Mouse (Mus musculus): ENCODE measurements around the gene Myadml2. TPM values are rescaled to one million over a fixed set of nuclear protein-coding genes. Genes with fewer than 3 reads are reported as not detected.

Myadml2 gene
- polyA plus RNA-seq, 1 experiment from 2014 or later = 0.61 TPM

- H3K4me1 ChIP-seq = peaks cover 33% of the 10 kb centered on the region
- H3K9ac ChIP-seq = no peak overlapping the region
- H3K9me3 ChIP-seq = no peaks in the 10 kb centered on the region
- H3K27ac ChIP-seq = no peak overlapping the region
- ATAC-seq (ENCODE audit: insufficient number of reproducible peaks, low FRiP score, low TSS enrichment, low read depth) = no peak
- H3K4me2 ChIP-seq = no peak overlapping the region
- no peaks in the 10 kb centered on the region for H3K27me3 ChIP-seq
- no peaks in the 10 kb centered on the region for H3K36me3 ChIP-seq
- 85% methylated on average over 5 of the region's 5 CpGs for WGBS
- H3K4me3 ChIP-seq = no peak overlapping the region
Measured at GRCm38 (mm10) chr11:120634810-120635209, 13.1 kb downstream of the Myadml2 start.

GRCm38 (mm10) chr11:120633520-120634343, 14.2 kb downstream of the Myadml2 start, which contains the start of gene Mafg:
TSS of gene Mafg (minus strand) at chr11:120633600.
- ATAC-seq (ENCODE audit: insufficient number of reproducible peaks, low FRiP score, low TSS enrichment, low read depth) = peak; percentile 82
- no peaks in the 10 kb centered on the region for H3K27me3 ChIP-seq
- H3K9me3 ChIP-seq = no peaks in the 10 kb centered on the region
- H3K4me1 ChIP-seq = peaks cover 38% of the 10 kb centered on the region
- H3K36me3 ChIP-seq = peaks cover 9% of the 10 kb centered on the region
- WGBS = 11% methylated on average over 58 of the region's 58 CpGs
- H3K4me3 ChIP-seq = peak within 1 kb of the TSS; percentile 99
- peak within 1 kb of the TSS; percentile 91 for H3K27ac ChIP-seq
- H3K9ac ChIP-seq = peak within 1 kb of the TSS; percentile 93
- peak within 1 kb of the TSS; percentile 80 for H3K4me2 ChIP-seq

GRCm38 (mm10) chr11:120632559-120633519, 15.1 kb downstream of the Myadml2 start:
- peaks cover 12% of the 10 kb centered on the region for H3K36me3 ChIP-seq
- peak overlapping the region; percentile 93 for H3K9ac ChIP-seq
- no peaks in the 10 kb centered on the region for H3K27me3 ChIP-seq
- peaks cover 38% of the 10 kb centered on the region for H3K4me1 ChIP-seq
- peak overlapping the region; percentile 99 for H3K4me3 ChIP-seq
- H3K4me2 ChIP-seq = peak overlapping the region; percentile 80
- under 1% methylated on average over 100 of the region's 116 CpGs for WGBS
- no peaks in the 10 kb centered on the region for H3K9me3 ChIP-seq
- ATAC-seq (ENCODE audit: insufficient number of reproducible peaks, low FRiP score, low TSS enrichment, low read depth) = peak; percentile 80
- H3K27ac ChIP-seq = peak overlapping the region; percentile 91

- Histone ChIP-seq H3K4me1 (peaks cover 38% of the 10 kb centered on the region), H3K27ac (peak overlapping the region; percentile 91; the same call in 1 of the 2 replicates)
- ATAC-seq (ENCODE audit: insufficient number of reproducible peaks, low FRiP score, low TSS enrichment, low read depth) = no peak
Measured at GRCm38 (mm10) chr11:120631726-120632448, 16.1 kb downstream of the Myadml2 start.

GRCm38 (mm10) chr11:120630881-120631725, 16.9 kb downstream of the Myadml2 start:
- Histone ChIP-seq H3K4me1 (peaks cover 38% of the 10 kb centered on the region), H3K4me2 (peak overlapping the region; percentile 80), H3K4me3 (0 out of 2 replicates have a peak overlapping the region, but pooled peaks have one; percentile 99), H3K9me3 (no peaks in the 10 kb centered on the region), H3K36me3 (peaks cover 27% of the 10 kb centered on the region), H3K9ac (no peak overlapping the region), H3K27ac (0 out of 2 replicates have a peak overlapping the region, but pooled peaks have one; percentile 64), H3K27me3 (no peaks in the 10 kb centered on the region)
- WGBS = 34% methylated on average over 7 of the region's 7 CpGs
- no peak for ATAC-seq (ENCODE audit: insufficient number of reproducible peaks, low FRiP score, low TSS enrichment, low read depth)

More at GRCm38 (mm10) chr11:120631726-120632448, 16.1 kb downstream of the Myadml2 start:
- WGBS = 62% methylated on average over 4 of the region's 4 CpGs
- Histone ChIP-seq H3K9ac (no peak overlapping the region), H3K36me3 (peaks cover 22% of the 10 kb centered on the region), H3K4me2 (peak overlapping the region; percentile 80), H3K4me3 (peak overlapping the region; percentile 99), H3K27me3 (no peaks in the 10 kb centered on the region), H3K9me3 (no peaks in the 10 kb centered on the region)

- H3K4me2 ChIP-seq = no peak overlapping the region
- H3K9ac ChIP-seq = no peak overlapping the region
- peaks cover 27% of the 10 kb centered on the region for H3K36me3 ChIP-seq
- H3K27me3 ChIP-seq = no peaks in the 10 kb centered on the region
- 63% methylated on average over 5 of the region's 5 CpGs for WGBS
- H3K27ac ChIP-seq = peak overlapping the region; percentile 64
- H3K9me3 ChIP-seq = no peaks in the 10 kb centered on the region
- peak overlapping the region; percentile 8; the same call in 1 of the 2 replicates for H3K4me3 ChIP-seq
- peaks cover 40% of the 10 kb centered on the region for H3K4me1 ChIP-seq
- no peak for ATAC-seq (ENCODE audit: insufficient number of reproducible peaks, low FRiP score, low TSS enrichment, low read depth)
Measured at GRCm38 (mm10) chr11:120630401-120630871, 17.5 kb downstream of the Myadml2 start.

- Histone ChIP-seq H3K36me3 (peaks cover 27% of the 10 kb centered on the region), H3K4me3 (peak overlapping the region; percentile 8; the same call in 1 of the 2 replicates), H3K27ac (peak overlapping the region; percentile 64), H3K4me2 (0 out of 2 replicates have a peak overlapping the region, but pooled peaks have one; percentile 7), H3K9me3 (no peaks in the 10 kb centered on the region), H3K4me1 (peaks cover 44% of the 10 kb centered on the region), H3K9ac (0 out of 2 replicates have a peak overlapping the region, but pooled peaks have one; percentile 14), H3K27me3 (no peaks in the 10 kb centered on the region)
- no peak for ATAC-seq (ENCODE audit: insufficient number of reproducible peaks, low FRiP score, low TSS enrichment, low read depth)
- whole genome bisulfite sequencing = 43% methylated on average over 7 of the region's 7 CpGs
Measured at GRCm38 (mm10) chr11:120629911-120630310, 18.0 kb downstream of the Myadml2 start.

- Histone ChIP-seq H3K4me3 (no peak overlapping the region), H3K27ac (peak overlapping the region; percentile 64), H3K9me3 (no peaks in the 10 kb centered on the region), H3K27me3 (no peaks in the 10 kb centered on the region), H3K4me1 (peaks cover 44% of the 10 kb centered on the region), H3K9ac (no peak overlapping the region), H3K4me2 (no peak overlapping the region), H3K36me3 (peaks cover 27% of the 10 kb centered on the region)
- ATAC-seq (ENCODE audit: insufficient number of reproducible peaks, low FRiP score, low TSS enrichment, low read depth) = no peak
- 84% methylated on average over 23 of the region's 23 CpGs for WGBS
Measured at GRCm38 (mm10) chr11:120629341-120629730, 18.6 kb downstream of the Myadml2 start.

GRCm38 (mm10) chr11:120628601-120629340, 19.2 kb downstream of the Myadml2 start:
- H3K9me3 ChIP-seq = no peaks in the 10 kb centered on the region
- WGBS = 92% methylated on average over 23 of the region's 23 CpGs
- no peak overlapping the region for H3K27ac ChIP-seq
- no peak overlapping the region for H3K4me2 ChIP-seq
- no peaks in the 10 kb centered on the region for H3K27me3 ChIP-seq
- H3K36me3 ChIP-seq = peaks cover 27% of the 10 kb centered on the region
- no peak for ATAC-seq (ENCODE audit: insufficient number of reproducible peaks, low FRiP score, low TSS enrichment, low read depth)
- peaks cover 45% of the 10 kb centered on the region for H3K4me1 ChIP-seq
- no peak overlapping the region for H3K9ac ChIP-seq
- no peak overlapping the region for H3K4me3 ChIP-seq
